Mouse (Mus musculus): ENCODE data around the gene Vps13a.
"Not testable (repeated sequence)": the region's sequence is repeated elsewhere in the genome, so short reads cannot be mapped to it uniquely, and the experiment has no call there.

The Vps13a gene

DNA sequence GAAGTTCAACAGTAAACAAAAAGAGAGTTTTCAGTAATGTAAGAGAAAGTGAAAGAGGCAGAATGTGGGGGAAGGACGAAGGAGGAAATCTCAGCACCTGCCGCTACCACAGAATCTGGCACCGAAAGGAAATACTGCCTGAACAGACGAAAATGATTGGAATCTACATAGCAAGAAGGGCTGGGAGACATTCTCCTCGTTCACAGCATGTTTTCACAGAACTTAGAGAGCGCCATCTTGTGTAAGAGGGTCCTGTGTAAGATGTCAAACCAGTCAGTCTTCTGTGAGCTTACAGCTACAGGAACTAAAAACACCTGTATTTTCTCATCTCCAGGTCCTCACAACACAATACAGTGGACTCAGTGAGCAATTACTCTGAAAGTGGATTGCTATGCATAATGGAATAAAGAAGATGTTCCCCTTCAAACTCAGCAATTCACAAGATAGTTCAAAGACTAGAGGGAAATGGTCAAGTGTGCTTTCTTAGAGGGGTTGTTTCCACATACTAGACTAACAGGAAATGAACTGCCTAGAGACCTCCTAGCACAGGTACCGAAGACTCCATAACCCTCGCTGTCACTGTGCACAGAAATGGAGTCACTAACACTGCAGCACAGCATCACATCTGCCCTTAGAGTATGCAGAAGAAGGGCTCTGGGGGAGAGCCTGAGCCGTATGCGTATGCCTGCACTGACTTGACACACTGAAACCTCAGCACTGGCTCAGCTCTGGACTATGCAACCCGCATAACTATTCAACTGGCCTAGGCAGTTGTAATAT lies 7.3 kb downstream of the Vps13a start:
- DNase-seq (ENCODE audit: extremely low read depth, insufficient read length, low spot score) = no peak

DNA sequence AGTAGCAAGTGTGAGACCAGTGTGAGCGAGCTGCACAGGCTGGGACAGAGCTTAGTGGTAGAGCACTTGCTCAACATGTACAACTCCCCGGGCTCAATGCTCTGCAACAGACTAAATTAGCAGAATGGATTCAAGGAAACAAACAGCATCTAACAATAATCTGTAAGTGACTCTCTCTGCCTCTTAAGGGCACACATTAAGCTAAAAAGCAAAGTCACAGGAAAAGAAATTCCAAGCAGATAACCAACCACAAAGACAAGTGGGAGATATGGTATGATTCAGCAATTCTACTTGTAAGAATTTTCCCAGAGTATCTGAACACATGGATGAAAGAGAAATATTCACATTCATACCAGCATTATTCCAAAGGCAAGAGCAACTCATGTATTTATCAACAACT lies 13.3 kb downstream of the Vps13a start:
- peak; percentile 15 for DNase-seq (ENCODE audit: extremely low read depth, insufficient read length, low spot score)

DNA sequence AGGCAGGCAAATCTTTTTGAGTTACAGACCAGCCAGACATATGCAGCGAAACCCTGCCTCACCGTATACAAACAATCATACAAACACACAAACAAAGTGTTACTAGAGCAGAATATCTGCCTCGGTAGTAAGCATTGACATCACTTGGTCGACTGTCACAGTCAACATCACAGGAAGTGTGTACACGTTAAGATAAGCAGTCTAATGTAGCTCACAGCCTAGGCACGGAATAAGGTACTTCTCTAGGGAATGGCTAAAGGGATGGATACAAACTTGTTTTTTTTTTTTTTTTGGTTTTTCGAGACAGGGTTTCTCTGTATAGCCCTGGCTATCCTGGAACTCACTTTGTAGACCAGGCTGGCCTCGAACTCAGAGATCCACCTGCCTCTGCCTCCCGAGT lies 23.3 kb downstream of the Vps13a start:
- DNase-seq (ENCODE audit: extremely low read depth, insufficient read length, low spot score) = not testable (repeated sequence)

DNA sequence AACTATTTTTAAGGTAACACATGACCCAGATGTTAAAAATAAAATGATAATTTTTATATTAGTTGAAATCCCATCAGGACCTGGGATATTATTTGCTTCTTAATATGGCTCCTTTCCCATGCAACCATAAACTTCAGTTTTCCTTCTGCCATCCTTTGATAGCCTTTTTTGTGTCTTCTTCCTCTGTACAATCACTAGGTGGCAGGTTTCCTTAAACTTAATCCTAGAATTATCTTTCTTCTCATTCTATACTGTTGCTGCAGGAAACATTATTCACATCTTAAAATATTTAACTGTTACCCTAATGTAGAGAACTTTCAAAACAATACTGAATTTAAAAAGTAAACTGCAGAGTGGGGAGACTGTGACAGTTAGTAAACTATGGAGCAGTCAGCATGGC lies 24.9 kb downstream of the Vps13a start:
- no peak for DNase-seq (ENCODE audit: extremely low read depth, insufficient read length, low spot score)

DNA sequence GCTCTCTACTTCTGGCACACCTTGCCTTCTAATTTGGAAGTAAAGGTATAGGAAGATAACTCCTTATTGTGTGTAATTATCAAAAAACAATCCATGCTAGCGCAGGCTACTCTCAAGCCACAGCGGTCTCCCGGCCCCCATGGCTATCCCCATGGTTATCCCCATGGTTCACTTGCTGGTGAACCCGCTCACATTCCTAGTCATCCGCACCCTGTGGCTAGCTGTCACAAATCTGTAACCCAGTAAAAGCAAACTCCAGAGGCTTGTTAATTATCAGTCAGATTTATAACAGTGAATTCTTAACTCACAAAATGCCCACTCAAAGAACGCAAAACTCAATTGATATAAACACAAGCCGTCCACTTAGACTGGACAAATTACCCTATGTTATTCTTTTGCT lies 25.5 kb downstream of the Vps13a start:
- DNase-seq (ENCODE audit: extremely low read depth, insufficient read length, low spot score) = no peak

DNA sequence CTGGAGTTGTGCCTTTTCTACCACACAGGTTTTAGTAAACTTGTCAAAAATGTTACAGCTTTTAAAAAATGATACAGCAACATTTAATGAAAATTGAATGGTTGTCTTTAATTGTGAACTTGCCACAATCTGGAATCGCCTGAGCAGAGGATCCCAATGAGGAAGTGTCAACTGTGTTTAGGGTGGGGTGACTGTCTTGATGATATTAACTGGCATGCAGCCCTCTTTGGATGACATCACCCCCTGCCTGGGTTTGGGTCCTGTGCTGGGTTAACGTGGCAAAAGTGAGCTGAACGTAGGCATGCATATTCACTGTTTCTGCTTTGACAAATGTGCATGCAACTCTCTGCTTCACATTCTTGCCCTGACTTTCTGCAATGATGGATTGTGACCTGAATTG lies 27.6 kb downstream of the Vps13a start:
- DNase-seq (ENCODE audit: extremely low read depth, insufficient read length, low spot score) = no peak

DNA sequence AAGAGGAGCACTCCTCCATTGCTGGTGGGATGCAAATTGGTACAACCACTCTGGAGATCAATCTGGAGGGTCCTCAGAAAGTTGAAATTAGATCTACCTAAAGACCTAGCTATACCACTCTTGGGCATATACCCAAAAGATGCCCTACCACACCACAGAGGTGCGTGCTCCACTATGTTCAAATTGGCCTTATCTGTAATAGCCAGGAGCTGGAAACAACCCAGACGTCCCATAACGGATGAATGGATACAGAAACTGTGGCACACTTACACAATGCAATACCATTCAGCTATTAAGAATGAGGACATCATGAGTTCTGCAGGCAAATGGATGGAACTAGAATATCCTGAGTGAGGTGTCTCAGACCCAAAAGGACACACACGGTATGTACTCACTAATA lies 43.9 kb downstream of the Vps13a start:
- DNase-seq (ENCODE audit: extremely low read depth, insufficient read length, low spot score) = no peak

DNA sequence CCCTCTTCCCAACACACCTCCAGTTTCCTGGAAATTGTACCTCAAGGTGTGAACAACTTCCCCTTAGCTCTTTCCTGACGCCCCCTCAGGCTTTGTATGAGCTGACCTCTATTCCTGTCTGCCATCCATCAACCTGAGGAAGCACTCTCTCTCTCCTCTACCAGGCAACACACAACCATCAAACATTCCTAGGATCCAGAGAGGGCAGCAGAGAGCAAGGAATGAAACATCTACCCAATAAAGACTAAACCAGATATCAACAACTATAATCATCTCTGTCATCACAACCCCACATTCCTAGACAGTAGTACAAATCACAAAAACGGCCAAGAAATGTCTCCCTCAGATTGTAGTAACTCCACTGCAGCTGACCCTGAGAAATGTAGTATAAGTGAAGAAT lies 52.0 kb downstream of the Vps13a start:
- DNase-seq (ENCODE audit: extremely low read depth, insufficient read length, low spot score) = no peak

DNA sequence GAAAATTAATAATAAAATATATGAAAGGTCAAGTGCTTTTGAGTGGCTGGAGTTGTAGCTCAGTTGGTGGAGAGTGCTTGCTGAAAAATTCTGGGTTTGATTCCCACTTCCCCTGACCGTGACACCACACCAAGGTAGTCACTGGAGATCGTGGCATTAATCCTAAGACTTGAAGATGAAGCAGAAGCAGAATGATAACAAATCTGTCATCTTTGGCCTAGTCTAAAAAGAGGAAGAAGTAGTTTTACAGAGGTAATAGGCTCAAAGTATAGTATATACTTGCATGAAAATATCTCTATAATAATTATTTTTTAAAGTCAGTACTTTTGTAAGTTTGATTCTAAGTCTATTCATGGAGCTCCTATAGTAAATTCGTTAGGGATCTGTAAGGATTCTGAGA lies 65.5 kb downstream of the Vps13a start:
- DNase-seq (ENCODE audit: extremely low read depth, insufficient read length, low spot score) = no peak

DNA sequence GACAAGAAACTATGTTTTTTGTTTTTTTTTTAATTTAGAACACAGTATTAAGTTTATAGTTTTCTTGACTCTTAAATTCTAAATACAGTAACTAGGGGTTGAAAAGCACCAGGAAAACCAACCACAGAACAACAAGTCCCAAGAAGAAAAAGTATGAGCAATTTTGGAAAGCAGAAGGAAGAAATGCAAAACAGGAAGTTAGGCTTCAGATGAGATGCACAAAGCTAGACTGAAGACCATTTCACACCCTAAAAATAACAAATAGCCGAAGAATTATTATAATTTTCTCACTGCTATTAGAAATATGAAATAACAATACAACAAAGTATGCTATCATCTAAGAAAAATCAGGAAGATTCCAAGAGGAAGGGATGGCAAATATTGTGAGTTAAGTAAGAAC lies 78.9 kb downstream of the Vps13a start:
- no peak for DNase-seq (ENCODE audit: extremely low read depth, insufficient read length, low spot score)

DNA sequence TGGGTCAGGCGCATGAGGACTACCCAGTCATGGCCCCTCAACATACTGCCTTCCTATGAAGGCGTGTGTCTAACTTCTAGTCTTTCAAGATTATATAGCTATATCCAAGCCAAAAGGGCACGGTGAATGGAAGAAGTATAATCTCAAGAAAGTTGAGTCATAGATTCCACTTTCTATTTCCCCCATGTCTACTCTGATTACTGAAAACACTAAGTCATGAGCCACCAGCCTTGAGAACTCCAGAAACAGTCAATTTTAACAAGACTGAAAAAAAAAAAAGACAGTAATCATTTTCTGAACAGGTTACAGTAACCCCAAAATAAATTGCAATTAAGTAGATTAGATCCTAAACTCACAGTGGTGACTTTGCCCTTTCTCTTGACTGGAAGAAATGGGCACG lies 95.8 kb downstream of the Vps13a start:
- no peak for DNase-seq (ENCODE audit: extremely low read depth, insufficient read length, low spot score)

DNA sequence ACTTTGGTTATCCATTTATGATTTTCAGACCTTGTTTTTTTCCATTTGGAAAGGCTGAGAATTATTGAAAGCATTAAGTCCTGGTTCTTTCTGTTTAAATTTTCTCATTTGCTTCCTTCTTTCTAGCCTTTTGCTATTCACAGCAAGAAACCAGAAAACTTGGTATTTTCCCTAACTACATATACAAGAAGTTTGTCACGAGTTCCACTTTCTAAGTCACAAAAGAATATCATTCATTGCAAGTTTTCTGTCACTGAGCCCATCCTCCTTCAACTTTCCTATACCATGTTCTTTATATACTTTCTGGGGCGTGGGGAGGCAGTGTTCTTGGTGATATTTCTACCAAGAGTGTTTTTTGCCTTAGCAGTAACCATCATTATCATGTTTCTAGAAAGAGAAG lies 96.5 kb downstream of the Vps13a start:
- no peak for DNase-seq (ENCODE audit: extremely low read depth, insufficient read length, low spot score)

DNA sequence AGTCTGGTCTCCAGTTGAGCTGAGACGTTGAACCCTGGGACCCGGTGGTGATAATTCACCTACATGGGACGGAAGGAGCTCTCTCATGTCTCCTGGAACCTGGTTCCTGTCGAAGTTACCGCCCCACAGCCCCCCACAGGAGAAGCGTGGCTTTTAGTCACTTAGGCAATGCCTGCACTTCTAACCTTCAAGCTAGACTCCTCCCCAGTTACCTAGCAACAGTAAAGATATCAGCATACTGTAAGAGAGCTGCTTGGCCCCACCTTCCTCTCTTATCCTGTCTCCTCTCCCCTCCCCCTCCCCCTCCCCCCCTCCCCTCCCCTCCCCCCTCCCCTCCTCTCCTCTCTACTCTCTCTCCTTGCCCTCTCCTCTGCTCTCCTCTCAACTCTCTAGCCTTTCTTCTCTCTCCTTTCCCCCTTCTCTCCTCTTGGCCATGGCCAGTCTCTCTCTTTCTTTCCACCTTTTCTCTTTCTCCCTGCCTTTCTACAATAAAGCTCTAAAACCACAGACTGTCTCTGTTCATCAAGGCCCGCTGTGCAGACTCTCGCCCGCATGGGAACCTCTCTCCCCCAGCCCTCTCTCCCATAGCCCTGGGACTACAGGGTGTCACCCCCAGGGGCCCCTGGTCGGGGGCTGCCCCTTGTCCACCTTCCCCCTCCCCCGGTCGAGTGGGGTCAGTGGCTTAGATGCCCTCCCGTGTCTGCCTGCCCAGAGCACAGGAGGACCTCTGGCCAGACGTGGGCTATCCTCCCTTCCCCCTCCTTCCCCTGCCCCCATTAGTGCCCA lies 154.9 kb downstream of the Vps13a start:
- no peak for DNase-seq (ENCODE audit: extremely low read depth, insufficient read length, low spot score)

DNA sequence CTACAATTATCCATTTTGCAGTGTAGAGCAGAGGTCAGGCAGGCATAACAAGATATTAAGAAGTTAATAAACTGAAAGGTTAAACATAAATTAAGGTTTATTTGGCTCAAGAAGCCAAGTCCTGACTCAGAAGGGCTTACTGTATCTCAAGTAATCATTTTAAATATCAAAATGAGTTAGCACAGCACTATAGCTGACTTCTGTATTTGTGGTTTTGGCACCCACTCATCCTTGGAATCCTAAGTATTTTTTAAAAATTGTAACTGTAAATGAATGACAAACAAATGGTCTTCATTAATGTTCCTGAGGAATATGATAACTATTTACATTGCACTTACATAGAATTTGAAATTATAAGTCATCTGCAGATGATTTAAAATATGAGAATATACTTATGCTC lies 155.7 kb downstream of the Vps13a start:
- no peak for DNase-seq (ENCODE audit: extremely low read depth, insufficient read length, low spot score)

DNA sequence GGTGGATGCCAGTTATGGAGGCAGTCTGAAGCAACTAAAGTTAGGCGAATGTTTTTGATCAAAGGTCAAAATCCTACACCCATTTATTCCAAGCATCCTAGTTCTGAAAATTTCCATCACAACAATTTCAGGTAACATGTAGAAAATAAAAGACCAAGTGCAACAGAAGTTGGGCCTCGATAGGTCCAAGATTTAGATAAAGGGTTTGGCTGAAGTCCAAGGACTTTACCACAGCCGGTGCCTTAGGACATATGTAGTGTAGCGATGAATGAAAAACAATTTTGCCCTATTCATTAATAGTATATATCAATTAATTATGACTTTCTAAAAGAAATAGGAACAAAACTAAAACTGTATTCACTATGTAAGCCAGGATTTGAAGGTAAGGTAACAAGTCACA lies 157.6 kb downstream of the Vps13a start:
- DNase-seq (ENCODE audit: extremely low read depth, insufficient read length, low spot score) = no peak

DNA sequence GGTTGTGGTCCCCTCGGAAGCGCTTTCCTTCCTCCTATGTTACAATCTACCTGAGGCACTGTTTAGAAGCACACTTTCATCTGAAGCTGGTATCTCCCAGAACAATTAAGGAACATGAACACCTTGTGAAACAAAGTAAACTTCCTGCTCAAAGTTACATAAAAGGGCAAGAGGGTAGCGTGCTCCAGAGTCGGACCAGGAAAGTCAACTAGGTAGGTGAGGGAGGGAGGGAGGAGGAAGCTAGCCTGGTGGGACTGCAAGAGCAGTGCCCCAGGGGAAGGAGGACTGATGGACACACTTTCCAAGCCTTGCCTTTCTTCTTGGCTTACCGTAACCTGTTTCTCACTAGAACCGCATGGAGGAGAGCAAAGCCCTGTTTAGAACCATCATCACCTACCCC lies 173.1 kb downstream of the Vps13a start:
- DNase-seq (ENCODE audit: extremely low read depth, insufficient read length, low spot score) = no peak

DNA sequence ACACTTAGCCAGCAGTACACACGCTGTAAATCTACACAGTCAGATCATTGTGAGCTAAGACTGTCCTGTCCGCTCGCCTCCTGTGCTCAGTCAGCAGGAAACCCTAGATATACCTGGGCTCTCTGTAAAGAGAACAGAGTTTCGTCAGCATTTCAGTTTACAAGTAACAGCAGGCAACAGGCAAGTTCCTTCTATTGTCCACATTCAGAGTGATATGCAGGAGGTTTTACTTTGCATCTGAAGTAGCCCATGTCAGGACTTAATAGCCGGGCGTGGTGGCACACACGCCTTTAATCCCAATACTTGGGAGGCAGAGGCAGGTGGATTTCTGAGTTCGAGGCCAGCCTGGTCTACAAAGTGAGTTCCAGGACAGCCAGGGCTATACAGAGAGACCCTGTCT lies 178.7 kb downstream of the Vps13a start:
- DNase-seq (ENCODE audit: extremely low read depth, insufficient read length, low spot score) = no peak

DNA sequence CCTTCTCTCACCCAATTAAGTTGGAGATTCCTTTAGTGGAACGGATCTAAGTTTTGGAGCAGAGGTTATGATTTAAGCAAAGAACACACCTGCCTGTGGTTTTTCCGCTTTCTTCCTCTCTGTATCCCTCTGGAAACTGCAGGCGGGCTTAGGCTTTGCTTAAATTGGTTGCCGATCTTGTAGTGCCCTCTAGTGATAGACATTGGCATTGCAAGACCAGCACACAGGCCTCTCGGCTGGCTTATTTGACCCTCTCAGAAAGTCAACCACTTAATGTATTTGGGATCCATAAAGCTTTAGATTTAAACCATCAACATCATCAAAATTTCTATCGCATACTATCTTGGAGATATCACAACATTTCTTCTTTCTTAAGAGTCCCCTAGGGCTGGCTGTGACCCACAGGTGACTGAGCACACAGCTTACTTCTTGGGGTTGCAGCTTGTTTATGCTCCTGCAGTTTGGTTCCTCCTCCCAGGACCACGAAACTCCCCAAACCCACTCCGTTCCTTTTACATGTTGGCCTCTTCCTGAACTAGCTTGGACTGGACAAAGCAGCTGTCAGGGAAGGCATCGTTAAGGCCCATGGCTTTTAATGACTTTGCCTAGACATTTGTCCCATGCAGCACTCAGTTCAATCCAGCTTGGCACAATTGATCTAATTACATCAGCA lies 181.3 kb downstream of the Vps13a start:
- peak; percentile 22 for DNase-seq (ENCODE audit: extremely low read depth, insufficient read length, low spot score)

DNA sequence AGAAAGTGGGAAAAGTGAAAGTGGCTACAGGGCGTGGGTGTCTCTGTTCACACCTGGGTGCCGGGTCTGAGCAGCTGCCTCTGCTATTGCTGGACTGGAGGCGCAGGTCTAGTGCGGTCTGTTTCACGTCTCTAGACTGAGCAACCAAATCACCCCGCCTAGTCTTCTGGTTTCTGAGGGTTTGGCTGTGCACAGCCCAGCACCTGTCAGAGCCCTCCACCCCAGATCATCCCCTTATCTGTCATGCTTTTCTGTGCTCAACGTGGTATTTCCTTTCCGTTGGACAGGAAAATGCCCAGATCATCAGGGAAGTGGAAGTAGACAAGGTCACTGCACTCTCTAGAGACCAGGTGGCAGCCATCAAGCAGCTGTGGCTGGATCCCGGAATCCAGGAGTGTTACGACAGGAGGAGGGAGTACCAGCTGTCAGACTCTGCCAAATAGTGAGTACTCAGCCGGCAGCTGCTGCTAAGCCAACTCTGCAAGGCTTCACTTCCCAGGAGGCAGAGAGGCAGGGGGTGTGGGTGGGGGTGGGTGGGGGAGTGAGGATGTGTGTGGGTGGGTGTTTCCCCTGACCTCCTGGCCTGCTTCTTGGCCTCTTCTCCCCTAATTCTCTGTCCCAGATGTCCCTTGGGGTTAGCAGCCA lies 182.0 kb downstream of the Vps13a start:
- no peak for DNase-seq (ENCODE audit: extremely low read depth, insufficient read length, low spot score)

DNA sequence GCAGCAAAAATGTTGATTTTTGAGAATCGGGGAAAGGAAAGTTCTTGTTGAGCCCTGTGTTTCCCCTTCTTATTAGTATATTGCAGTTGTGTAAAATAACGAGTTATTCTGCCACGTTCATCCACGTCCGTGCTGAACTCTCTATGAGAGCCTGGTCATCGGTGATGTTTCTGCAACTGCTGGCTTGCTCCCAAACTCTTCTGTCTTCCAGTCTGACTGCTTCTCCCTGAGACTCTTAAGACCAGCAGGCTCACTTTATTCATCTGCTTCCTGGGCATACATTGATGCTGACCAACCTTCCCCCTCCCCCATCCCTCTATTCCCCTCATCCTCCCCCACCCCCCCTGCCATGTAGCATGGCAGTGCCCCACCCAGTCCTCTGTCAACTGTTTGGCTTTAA lies 183.5 kb downstream of the Vps13a start:
- no peak for DNase-seq (ENCODE audit: extremely low read depth, insufficient read length, low spot score)

DNA sequence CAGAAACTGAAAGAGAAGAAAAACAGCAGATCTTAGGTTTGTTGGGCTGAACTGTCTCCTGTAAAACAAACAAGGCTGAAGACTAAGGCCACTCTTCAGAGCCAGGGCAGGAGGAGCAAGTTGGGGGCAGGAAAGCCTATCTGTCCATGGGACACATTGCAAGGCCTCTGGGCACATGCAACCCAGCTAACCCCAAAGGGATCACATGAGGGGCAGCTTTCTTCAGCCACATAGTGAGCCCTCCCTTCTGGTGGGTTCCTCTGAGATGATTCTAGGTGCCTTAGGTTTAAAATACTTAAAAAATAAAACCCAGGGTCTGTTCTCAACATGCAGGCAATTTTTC lies 186.8 kb downstream of the Vps13a start:
- DNase-seq (ENCODE audit: extremely low read depth, insufficient read length, low spot score) = no peak

Data from 3134 (cell line).